16 mouse cellular contexts compared by ENCODE assay signal in genomic region chr13:52704673-52705072, GRCm38 (mm10).
A peak's percentile ranks its signal among the peaks of the same experiment; 100 is the strongest.
DNase-seq lines count a peak whose midpoint lies in the region; ATAC-seq and TF ChIP-seq lines count a peak whose summit lies in the region.
"Had no signal": no experiment of that assay in that cellular context is flagged by ENCODE, and none has a peak within 500 bp of the region (broad histone marks: within the 10 kb centered on the region; RNA-seq: fewer than 3 reads in every experiment).

No protein-coding gene starts in this region.

- H3K4me1 ChIP-seq in lung, postnatal 0 days (ENCODE audit: insufficient read depth, low read depth, low read length), result no peaks in the 10 kb centered on the region
- no peaks in the 10 kb centered on the region for H3K4me1 ChIP-seq in stomach, postnatal 0 days (replicated peaks; ENCODE audit: control insufficient read depth, insufficient read depth)
- H3K4me1 ChIP-seq: forebrain, embryonic 15.5 days had no signal

- no peaks in the 10 kb centered on the region for H3K36me3 ChIP-seq in lung, postnatal 0 days (ENCODE audit: insufficient read depth, low read length)
- H3K36me3 ChIP-seq in stomach, postnatal 0 days (ENCODE audit: control insufficient read depth, insufficient read depth, low read length), result no peaks in the 10 kb centered on the region
- H3K36me3 ChIP-seq: embryonic facial prominence, embryonic 15.5 days; forebrain, embryonic 15.5 days; hindbrain, embryonic 10.5 days; limb, embryonic 15.5 days had no signal

- no peak for TF ChIP-seq CTCF in lung, postnatal 0 days (IDR thresholded peaks at IDR 0.05)
- TF ChIP-seq CTCF in stomach, postnatal 0 days (IDR thresholded peaks at IDR 0.05; ENCODE audit: low read depth), result no peak

- no peak overlapping the region for H3K27ac ChIP-seq in lung, postnatal 0 days (ENCODE audit: low read length)
- H3K27ac ChIP-seq in stomach, postnatal 0 days (replicated peaks), result no peak overlapping the region
- H3K27ac ChIP-seq: embryonic facial prominence, embryonic 15.5 days; forebrain, embryonic 15.5 days; hindbrain, embryonic 10.5 days; limb, embryonic 15.5 days had no signal

- peak; percentile 64 for DNase-seq in heart, postnatal 4 days
- no peak for DNase-seq in heart, adult 11 months
- DNase-seq in lung, postnatal 0 days (ENCODE audit: low spot score), result peak; percentile 56
- DNase-seq in lung, postnatal 36 days, result no peak
- DNase-seq in gonadal fat pad, adult 2 months (ENCODE audit: low read depth), result peak; percentile 99
- DNase-seq in stomach, postnatal 0 days (ENCODE audit: low spot score), result peak; percentile 25
- no peak for DNase-seq in liver
- DNase-seq: adrenal gland, postnatal 25 days; cerebellum, postnatal 36 days; gastrocnemius, postnatal 25 days; thymus, postnatal 25 days had no signal

- TF ChIP-seq EP300 in lung, postnatal 0 days (IDR thresholded peaks at IDR 0.05), result no peak
- TF ChIP-seq EP300 in stomach, postnatal 0 days (optimal IDR thresholded peaks at IDR 0.05), result no peak

- H3K9ac ChIP-seq in lung, postnatal 0 days (replicated peaks; ENCODE audit: low read depth), result no peak overlapping the region
- H3K9ac ChIP-seq in stomach, postnatal 0 days (ENCODE audit: low read length), result no peak overlapping the region
- H3K9ac ChIP-seq: embryonic facial prominence, embryonic 15.5 days; forebrain, embryonic 15.5 days; limb, embryonic 15.5 days had no signal

- H3K27me3 ChIP-seq in lung, postnatal 0 days (replicated peaks; ENCODE audit: insufficient read depth, low read length), result no peaks in the 10 kb centered on the region
- no peaks in the 10 kb centered on the region for H3K27me3 ChIP-seq in stomach, postnatal 0 days (ENCODE audit: control insufficient read depth, insufficient read depth, low read length)
- H3K27me3 ChIP-seq: embryonic facial prominence, embryonic 15.5 days; forebrain, embryonic 15.5 days; limb, embryonic 15.5 days had no signal

- no peak overlapping the region for H3K4me3 ChIP-seq in lung, postnatal 0 days (ENCODE audit: low read depth, low read length)
- H3K4me3 ChIP-seq in stomach, postnatal 0 days (ENCODE audit: low read depth, low read length), result no peak overlapping the region
- H3K4me3 ChIP-seq: embryonic facial prominence, embryonic 15.5 days; forebrain, embryonic 15.5 days; hindbrain, embryonic 10.5 days; limb, embryonic 15.5 days had no signal

- H3K9me3 ChIP-seq in lung, postnatal 0 days (ENCODE audit: low read length), result no peaks in the 10 kb centered on the region
- H3K9me3 ChIP-seq in stomach, postnatal 0 days (ENCODE audit: control insufficient read depth, low read length), result no peaks in the 10 kb centered on the region
- H3K9me3 ChIP-seq: embryonic facial prominence, embryonic 15.5 days; forebrain, embryonic 15.5 days; hindbrain, embryonic 10.5 days; limb, embryonic 15.5 days had no signal

- WGBS in lung, postnatal 0 days, result 36% methylated on average over 3 of the region's 3 CpGs
- 25% methylated on average over 3 of the region's 3 CpGs for WGBS in stomach, postnatal 0 days

- no peak overlapping the region for H3K4me2 ChIP-seq in lung, postnatal 0 days (replicated peaks; ENCODE audit: low read depth, low read length)
- H3K4me2 ChIP-seq in stomach, postnatal 0 days (replicated peaks; ENCODE audit: low read depth), result no peak overlapping the region
- H3K4me2 ChIP-seq: embryonic facial prominence, embryonic 15.5 days; forebrain, embryonic 15.5 days; limb, embryonic 15.5 days had no signal

- ATAC-seq in lung, postnatal 0 days, result peak; percentile 66
- no peak; the same call in 1 of the 2 replicates for ATAC-seq in stomach, postnatal 0 days (ENCODE audit: low FRiP score, low TSS enrichment)
- ATAC-seq: forebrain, embryonic 15.5 days; intestine, postnatal 0 days had no signal

Comparison
In these comparisons a context has a peak if more than half of its experiments do, and no peak if none do; other contexts are left out.
1. DNase-seq: peak in heart, postnatal 4 days (single experiment), lung, postnatal 0 days (single experiment), gonadal fat pad, adult 2 months (single experiment) and stomach, postnatal 0 days (single experiment); none in heart, adult 11 months (single experiment), lung, postnatal 36 days (single experiment) and liver (single experiment).